Mouse (Mus musculus) liver, postnatal 0 days (tissue): ENCODE measurements around the gene Stard13.

Source experiments
- CTCF ChIP-seq: sonication (generic); IDR thresholded peaks from 2 replicates; pipeline ENCODE4 v1.5.1; 2016; ENCODE audit warnings: antibody characterized with exemption, low read depth
- EP300 ChIP-seq: IDR thresholded peaks from 2 replicates; pipeline ENCODE4 v1.6.1; 2016; ENCODE audit warnings: antibody characterized with exemption, low read depth, mild to moderate bottlenecking

DNA sequence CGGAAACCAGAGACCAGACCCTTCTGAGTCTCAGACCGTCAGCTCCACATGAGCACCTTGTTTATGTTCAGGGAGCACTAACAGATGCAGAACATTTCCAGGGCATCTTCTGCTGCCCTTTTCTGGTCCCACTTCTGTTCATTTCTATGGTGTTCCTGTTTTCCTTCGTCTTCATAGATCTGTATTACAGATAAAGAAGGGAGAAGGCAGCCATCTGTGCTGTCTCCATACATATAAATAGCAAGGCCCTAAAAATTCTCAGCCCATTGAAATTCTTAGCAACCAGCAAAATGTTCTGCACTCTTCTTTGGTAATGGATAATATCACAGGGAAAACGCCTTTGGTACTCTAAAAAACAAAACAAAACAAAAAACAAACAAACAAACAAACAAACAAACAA lies 96.3 kb downstream of the Stard13 start:
- TF ChIP-seq CTCF (no peak), EP300 (no peak)
